Mouse (Mus musculus) cerebellum, adult 2 months (tissue): ENCODE results near the gene Lrmda.

Experiments
- CTCF ChIP-seq: fragments of 200-500 bp; IDR thresholded peaks from 2 replicates; pipeline ENCODE4 v1.5.1; 2011; ENCODE audit warnings: low read depth, mild to moderate bottlenecking, control low read depth, low read length, moderate library complexity, borderline replicate concordance; ENCODE audit not compliant: insufficient read depth
- POLR2A ChIP-seq: fragments of 200-500 bp; IDR thresholded peaks from 2 replicates; pipeline ENCODE4 v1.6.1; 2011; ENCODE audit warnings: low read length, control low read depth, borderline replicate concordance; ENCODE audit not compliant: insufficient read depth

DNA sequence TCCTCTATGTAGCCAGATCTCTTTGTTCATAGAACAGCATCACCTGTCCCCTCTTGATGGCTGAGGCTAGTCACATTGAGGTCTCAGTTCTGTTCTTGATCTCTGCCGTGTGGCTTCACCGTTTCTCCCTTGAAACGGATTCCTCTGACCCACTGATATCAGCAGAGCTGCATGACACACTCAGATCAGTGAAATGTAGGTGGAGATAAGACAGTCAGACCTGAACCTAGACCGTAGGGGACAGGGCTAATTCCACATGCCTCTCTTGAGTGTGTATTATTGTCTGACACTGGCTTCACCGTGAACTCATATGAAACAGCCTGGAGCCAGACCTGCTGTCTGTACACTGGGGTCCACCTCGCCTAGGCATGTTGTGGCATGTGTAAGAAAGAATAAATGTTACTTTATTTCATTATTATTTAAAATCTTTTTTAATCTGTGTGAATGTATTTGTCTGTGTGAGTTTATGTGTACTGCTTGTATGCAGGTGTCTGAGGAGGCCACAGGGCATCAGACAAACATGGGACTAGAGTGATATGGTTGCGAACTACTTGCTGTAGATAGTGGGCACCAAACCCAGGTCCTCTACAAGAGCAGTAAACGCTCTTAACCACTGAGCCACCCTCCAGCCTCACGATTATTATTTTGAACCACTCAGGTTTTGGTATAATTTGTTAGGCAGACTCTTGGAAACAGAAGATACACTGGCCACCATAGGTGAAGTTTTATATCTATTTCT, 42.8 kb downstream of the Lrmda start:
- no peak for TF ChIP-seq CTCF
- no peak for TF ChIP-seq POLR2A
